Mouse (Mus musculus): ENCODE results near the gene Slc36a3.
A peak's percentile ranks its signal among the peaks of the same experiment; 100 is the strongest.

Slc36a3 gene

DNA sequence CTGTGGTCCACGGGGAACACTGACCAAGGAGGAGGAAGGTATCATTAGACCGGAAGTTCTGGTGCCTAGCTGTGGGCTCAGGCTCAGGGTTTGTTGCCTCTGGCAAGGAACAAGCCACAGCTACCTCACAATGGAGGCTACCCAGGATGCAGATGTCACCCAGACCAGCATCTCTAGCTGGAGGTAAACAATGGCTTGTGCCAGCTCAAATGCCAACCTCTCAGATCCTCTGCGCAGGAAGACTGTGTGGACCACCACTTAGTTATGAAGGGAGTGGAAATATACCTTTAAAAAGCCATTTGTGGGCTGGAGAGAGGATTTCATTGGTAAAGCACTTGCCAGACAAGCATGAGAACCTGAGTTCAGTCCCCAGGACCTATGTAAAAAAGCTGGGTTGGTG lies at the start of gene Slc36a3:
Slc36a3 (minus strand) TSS at position 101 of the 400 bp plus-strand sequence.
- no peak for DNase-seq (ENCODE audit: low read depth)

DNA sequence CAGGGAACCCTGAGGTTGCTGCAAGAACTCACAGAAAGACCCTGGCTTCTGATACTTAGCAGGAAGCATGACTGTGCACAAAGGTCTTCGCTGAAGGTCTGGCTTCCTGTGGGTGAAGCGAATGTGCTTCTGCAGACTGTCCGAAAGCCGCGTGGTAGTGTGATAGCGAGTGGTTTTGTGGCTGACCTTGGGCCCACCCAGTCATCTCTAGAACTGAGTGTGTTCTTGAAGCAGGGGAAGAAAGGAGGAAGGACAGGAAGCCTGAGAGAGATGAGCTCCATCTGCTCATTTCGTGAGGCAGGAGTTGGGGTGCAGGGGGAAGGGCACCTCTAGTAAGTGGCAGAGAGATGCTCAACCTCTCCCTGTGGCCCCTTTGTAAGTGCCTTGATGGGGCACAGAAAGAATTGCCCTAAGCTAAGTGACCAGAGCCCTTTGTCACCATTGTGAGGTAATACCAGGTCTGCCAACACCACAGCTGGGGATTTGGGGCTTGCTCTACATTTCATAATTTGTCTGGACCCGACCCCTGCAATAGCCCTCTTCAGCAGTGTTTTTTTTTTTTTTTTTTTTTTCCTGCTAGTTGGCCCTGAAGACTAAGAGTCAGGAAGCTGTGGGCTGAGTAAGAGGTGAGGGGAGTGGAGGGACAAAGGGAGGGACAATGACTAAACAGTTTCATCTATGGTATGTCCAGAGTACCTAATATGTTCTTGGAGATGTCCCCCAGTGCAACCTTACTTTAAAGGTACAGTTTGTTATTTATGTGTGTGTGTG lies 46.4 kb upstream of the Slc36a3 start:
- DNase-seq (ENCODE audit: low read depth): peak; percentile 35

GRCm38 (mm10) chr11:55197086-55197485 lies 45.6 kb upstream of the Slc36a3 start:
- no peak for DNase-seq (ENCODE audit: low read depth)

- DNase-seq (ENCODE audit: low read depth): no peak
These were observed 38.7 kb upstream of the Slc36a3 start for GRCm38 (mm10) chr11:55190216-55190615.

GRCm38 (mm10) chr11:55187777-55188176 lies 36.3 kb upstream of the Slc36a3 start:
- no peak for DNase-seq (ENCODE audit: low read depth)

DNA sequence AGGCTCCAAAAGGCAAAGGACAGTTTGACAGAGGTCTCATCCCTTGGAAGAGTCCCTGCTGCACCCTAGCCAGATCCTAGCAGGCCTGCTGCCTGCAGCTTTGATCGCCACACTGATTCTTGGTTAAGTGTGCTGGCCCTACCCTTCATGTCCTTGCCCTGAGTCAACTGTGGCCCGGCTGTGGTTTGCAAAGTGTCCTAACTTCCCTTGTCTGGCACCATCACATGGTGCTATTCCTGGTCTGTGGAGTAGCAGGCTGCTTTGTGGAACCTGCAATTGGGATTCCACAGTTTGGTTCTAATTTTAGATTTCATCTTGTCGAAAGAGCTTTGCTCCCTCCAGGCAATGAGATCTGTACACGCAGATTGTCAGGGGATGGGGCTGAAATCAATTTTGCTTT lies 35.8 kb upstream of the Slc36a3 start:
- DNase-seq (ENCODE audit: low read depth): no peak

GRCm38 (mm10) chr11:55184733-55185291 lies 33.3 kb upstream of the Slc36a3 start, which contains the start of gene Slc36a2:
Gene Slc36a2 (minus strand): TSS chr11:55185077.
- no peak for DNase-seq (ENCODE audit: low read depth)

DNA sequence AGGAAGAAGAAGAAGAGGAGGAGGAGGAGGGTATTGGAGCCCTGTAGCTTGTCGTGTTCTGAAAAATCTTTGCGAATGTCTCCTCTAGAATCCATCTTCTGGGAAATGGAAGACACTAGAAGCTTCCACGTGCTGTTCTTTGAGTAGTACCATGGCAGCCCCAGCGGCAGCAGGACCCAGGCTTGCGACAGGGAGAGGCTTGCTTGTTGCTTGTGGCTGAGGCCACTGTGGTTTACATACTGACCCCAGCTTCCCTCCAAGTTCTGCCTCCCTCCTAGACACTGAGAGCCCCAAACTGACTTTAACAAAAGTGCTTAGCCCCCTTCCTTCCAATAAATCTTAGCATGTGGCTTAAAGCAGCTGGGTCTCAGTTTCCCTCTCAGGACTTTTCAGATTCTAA lies 32.7 kb upstream of the Slc36a3 start:
- DNase-seq (ENCODE audit: low read depth): no peak

DNA sequence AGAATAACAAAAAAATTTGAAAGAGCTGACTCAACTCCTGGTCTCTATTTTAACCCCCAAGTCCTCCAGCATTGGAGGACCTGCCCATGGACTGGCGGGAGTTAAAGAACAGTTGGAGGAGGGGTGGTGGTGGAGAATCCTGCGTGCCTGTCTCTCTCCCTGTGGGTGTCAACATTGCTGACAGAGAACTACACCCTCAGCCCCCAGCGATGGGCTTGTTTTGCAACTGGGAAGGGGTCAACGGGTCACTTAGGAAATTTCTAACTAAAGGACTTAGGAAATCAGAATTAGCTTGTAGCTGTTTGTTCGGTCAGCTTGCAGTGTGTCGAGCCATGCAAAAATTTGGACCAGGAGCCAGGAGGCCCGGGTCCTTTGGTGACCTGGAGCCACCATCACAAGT lies 31.6 kb upstream of the Slc36a3 start:
- DNase-seq (ENCODE audit: low read depth): no peak

GRCm38 (mm10) chr11:55179856-55180255 lies 28.3 kb upstream of the Slc36a3 start:
- no peak for DNase-seq (ENCODE audit: low read depth)

- DNase-seq (ENCODE audit: low read depth): no peak
These were observed 27.3 kb upstream of the Slc36a3 start for GRCm38 (mm10) chr11:55178830-55179229.

- DNase-seq (ENCODE audit: low read depth): no peak
These were observed 19.0 kb upstream of the Slc36a3 start for GRCm38 (mm10) chr11:55170501-55170900.

- no peak for DNase-seq (ENCODE audit: low read depth)
These were observed 17.4 kb upstream of the Slc36a3 start for GRCm38 (mm10) chr11:55168914-55169313.

- no peak for DNase-seq (ENCODE audit: low read depth)
These were observed 17.0 kb upstream of the Slc36a3 start for GRCm38 (mm10) chr11:55168504-55168903.

DNA sequence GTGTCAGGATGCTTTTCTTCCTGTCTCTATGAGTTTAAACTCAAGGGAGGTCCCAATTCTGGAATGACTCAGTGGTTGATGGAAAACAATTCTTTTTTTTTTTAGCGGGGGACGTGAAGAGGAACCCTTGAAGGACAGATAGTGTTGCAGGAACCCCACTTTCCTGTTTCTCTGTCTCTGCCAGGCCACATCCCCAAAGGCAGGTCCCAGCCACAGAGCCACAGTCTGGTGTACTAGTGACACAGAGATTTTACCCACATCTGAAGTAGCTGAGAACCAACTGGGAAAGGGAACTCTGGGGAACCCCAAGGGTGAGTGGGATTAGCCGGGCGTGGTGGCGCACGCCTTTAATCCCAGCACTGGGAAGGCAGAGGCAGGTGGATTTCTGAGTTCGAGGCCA lies 14.2 kb upstream of the Slc36a3 start:
- no peak for DNase-seq (ENCODE audit: low read depth)

DNA sequence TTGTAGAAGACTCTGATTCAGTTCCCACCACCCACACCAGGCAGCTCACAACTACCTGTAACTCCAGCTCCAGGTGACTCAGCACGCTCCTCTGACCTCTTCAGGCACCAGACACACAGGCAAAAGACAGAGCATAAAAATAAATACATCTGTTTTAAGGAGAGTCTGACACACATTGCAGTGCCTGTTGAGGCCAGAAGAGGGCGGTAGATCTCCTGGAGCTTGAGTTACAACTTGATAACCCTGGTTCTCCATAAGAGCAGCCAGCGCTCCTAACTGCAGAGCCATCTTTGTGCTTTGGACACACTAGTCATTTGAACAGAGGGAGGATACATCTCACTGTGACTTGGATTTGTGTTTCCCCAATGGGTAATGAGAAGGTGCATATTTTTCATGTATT lies 13.2 kb upstream of the Slc36a3 start:
- DNase-seq (ENCODE audit: low read depth): peak; percentile 63

DNA sequence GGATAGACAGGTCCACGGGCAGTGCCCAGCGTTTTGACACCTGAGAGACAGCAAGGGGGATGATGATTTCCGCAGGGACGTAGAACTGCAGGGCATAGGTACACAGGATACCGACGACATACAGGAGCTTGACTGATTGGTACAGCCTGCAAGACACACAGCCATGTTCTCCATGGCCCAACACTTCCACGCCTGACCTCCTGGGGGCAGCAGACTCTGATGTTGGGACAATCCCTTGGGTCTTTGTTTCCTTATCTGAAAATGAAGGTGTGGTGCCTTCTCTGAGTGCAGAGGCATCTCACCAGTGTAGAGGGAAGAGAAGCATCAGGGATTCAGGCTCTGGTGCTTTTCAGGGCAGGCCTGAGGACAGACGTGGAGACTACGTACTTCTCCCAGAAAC lies 11.2 kb upstream of the Slc36a3 start:
- peak; percentile 56 for DNase-seq (ENCODE audit: low read depth)

GRCm38 (mm10) chr11:55158785-55159359 lies 7.4 kb upstream of the Slc36a3 start:
- DNase-seq (ENCODE audit: low read depth): peak; percentile 79

DNA sequence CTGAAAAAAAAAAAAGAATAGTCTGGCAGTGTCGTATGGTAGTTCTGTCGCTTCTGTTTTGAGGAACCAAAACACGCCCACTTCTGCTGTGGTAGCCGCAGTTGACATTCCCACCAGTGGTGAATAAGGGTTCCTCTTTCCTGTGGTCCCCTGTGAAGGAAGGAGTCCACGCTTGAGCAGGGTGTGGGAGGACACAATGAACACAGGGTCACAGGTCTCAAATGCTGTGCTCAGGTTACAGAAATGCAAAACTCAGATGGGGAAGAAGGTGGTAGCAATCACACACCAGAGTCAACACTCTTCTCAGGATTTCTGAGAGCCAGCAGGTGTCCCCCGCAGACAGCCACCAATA lies 3.5 kb upstream of the Slc36a3 start:
- DNase-seq (ENCODE audit: low read depth): peak; percentile 46

DNA sequence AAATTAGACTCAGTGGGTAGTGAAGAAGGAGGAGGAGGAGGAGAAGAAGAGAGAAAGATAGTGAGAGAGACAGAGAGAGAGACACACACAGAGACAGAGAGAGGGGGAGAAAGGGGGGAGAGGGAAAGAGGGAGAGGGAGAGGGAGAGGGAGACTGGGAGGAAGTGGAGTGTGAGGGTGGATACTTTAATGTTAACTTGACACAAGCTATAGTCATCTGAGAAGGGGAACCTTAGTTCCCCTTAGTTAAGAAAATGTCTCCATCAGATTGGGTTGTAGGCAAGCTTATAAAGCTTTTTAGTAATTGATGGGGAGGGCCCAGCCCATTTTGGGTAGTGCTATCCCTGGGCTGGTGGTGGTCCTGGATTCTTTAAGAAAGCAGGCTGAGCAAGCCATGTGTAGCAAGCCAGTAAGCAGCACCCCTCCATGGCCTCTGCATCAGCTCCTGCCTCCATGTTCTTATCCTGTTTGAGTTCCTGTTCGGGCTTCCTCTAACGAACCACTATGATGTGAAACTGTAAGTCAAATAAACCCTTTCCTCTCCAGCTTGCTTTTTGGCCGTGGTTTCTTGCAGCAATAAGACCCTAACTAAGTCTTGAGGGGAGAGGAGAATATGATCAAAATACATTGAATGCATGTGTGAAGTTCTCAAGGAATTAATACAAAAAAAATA lies 3.0 kb upstream of the Slc36a3 start:
- no peak for DNase-seq (ENCODE audit: low read depth)

- DNase-seq (ENCODE audit: low read depth): no peak
These were observed 3.0 kb downstream of the Slc36a3 start for GRCm38 (mm10) chr11:55148461-55148860.

DNA sequence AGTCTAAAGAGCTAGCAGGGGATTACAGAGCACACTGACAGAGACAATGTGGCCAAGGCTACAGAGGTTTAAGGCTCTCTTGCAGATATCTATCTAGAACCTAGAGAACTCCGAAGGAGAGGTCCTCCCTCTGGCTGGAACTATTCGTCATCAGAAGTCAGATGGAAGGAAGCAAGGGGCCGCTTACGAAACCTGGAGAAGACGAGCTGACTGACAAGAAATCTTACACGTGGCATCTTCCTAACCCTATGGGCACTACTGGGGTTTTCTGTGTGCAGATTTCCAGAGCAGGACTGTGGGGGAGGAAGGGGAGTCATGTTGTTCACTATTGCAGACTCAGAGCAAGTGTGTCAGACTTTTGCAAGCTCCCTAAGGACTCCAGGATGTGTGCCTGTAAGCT lies 4.1 kb downstream of the Slc36a3 start:
- DNase-seq (ENCODE audit: low read depth): no peak

- no peak for DNase-seq (ENCODE audit: low read depth)
These were observed 4.7 kb downstream of the Slc36a3 start for GRCm38 (mm10) chr11:55146855-55147254.
